Mouse (Mus musculus) testis, adult 2 months (tissue): ENCODE measurements around the gene Vmn2r22. TPM values are rescaled to one million over a fixed set of nuclear protein-coding genes. Genes with fewer than 3 reads are reported as not detected.

Experiments
- polyA plus RNA-seq: library from polyadenylated mRNA; depleted of rRNA; stranded (reverse); fragments of >200 nt; gene quantifications from 2 replicates; pipeline ENCODE4 v1.2.3, GENCODE M21; 2012; rRNA removed

Vmn2r22 gene
- polyA plus RNA-seq, 1 experiment: not detected

Other genes starting within 250 kb of the Vmn2r22 start
- gene Vmn2r20, start 232.6 kb downstream of the Vmn2r22 start, polyA plus RNA-seq: not detected in 2 replicates
- not detected in 2 replicates for gene Vmn2r21, start 117.3 kb downstream of the Vmn2r22 start, polyA plus RNA-seq
- not detected in 2 replicates for gene Vmn2r23, start 51.9 kb upstream of the Vmn2r22 start, polyA plus RNA-seq
- gene Vmn2r24, start 128.2 kb upstream of the Vmn2r22 start, polyA plus RNA-seq: not detected in 2 replicates
- not detected in 2 replicates for gene Vmn2r25, start 202.7 kb upstream of the Vmn2r22 start, polyA plus RNA-seq